Mouse (Mus musculus) CD8-positive naive resting alpha-beta T cell, adult 2 months (primary cell): ENCODE results near the gene Ppard.
A peak's percentile ranks its signal among the peaks of the same experiment; 100 is the strongest.

Source experiments
- DNase-seq, 2 experiments: peaks; one replicate each; pipeline ENCODE4 v3.0.0; 2022; ENCODE audit warnings: low read depth in 2 of 2, low spot score in 2 of 2

Ppard gene

DNA sequence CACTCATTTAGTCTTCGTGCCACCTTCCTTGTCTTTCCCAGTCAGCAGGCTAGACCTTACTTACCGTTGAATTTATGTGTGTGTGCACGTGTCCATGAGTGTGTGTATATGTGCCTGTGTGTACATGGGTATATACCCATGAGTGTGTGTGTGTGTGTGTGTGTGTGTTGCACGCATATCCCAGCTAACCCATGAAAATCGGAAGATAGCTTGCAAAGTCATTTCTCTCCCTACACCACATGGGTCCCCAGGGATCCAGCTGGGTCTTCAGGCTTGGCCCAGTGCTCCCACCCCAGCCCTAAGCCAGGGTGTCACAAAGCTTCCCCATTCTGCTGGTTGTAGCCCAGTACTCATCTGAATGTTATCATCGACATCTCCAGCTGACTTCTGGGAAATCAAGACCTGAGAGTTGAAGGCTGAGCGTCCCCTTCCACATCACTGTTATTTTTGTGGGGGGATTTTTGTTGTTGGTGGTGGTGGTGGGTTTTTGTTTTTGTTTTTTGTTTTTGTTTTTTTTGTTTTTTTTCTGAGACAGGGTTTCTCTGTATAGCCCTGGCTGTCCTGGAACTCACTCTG lies 49.5 kb downstream of the Ppard start:
- DNase-seq = no peak

DNA sequence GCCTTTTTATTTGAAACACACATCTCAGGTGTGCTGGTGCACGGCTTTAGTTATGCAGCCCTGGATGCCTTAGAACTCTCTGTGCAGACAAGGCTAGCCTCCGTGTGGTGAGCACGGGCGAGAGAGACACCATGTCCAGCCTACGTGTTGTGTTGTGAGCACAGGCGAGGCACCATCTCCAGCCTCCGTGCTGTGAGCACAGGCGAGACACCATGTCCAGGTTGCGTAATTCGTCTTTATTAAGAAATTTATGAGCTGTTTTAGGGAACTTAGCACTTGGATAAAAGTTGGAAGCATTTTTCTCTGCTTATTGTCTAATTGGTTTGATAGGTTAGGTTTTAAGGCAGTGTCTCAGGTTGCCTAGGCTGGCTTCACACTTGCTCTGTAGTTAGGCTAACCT lies 50.7 kb downstream of the Ppard start:
- no peak for DNase-seq

DNA sequence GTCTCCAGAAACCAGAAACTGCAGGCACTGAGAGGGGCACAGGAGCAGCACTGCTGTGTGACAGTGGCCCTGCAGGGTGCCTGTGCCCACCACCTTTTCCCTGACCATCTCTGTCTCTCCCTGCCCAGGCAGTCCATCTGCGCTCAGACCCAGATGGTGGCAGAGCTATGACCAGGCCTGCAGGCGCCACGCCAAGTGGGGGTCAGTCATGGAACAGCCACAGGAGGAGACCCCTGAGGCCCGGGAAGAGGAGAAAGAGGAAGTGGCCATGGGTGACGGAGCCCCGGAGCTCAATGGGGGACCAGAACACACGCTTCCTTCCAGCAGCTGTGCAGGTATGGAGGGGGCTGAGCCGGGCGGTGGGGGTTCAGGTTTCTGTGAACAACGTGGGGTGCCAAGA lies 53.6 kb downstream of the Ppard start:
- no peak for DNase-seq

DNA sequence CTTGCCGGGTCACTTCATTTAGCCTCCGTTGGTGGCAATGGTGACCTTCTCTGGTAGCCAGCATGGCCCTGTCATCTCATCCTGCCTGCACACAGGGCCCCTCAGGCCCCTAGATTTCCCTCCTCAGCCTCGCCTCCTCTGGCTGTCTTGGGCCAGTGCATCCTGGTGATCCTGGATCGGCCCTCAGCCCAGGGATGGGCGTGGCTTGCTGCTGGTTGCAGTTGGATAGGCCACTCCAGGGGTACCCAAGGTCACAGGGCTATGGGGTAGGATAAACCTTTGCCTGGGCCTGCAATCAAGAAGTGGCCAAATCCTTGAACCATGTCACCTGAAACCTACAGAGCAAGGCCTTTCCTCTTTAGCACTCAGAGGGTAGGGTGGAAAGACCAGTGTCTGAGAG lies 54.5 kb downstream of the Ppard start:
- no peak for DNase-seq

DNA sequence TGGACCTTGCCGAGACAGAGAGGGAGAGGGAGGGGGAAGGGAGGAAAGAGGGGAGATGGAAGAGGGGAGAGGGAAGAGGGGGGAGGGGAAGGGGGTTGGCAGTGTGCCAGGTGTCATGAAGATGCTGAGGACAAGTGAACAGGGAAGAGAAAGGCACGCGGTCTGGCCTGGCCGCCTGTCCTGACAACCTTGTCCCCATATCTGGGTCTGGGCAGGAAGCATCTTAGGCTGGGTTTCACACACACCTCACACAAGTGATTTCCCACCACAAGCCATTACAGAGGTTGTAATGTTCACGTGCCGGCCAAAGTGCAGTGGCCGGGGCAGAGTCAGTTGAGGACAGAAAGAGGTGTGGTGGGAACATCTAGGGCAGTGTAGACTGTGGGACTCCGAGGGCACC lies 55.1 kb downstream of the Ppard start:
- no peak for DNase-seq

DNA sequence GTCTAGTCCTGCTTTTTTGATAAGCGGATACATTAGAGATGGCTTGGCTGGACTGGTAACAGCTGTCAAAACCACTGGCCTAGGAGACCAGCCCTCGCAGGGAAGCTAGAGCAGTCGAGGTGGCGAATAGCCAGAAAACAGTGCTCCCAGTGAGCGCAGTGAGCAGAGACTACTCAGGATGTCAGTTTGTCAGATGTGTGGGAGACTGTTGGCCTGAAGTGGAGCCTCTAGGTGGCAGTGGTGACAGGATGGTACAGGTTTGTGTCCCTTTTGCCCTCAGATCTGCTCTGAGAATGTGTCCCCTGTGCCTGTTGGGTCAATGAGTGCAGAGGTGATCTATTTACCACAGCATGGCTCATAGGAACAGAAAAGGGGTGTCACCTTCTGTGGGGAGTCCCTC lies 55.5 kb downstream of the Ppard start:
- DNase-seq = peak in 1 of 2 experiments; percentile 21

DNA sequence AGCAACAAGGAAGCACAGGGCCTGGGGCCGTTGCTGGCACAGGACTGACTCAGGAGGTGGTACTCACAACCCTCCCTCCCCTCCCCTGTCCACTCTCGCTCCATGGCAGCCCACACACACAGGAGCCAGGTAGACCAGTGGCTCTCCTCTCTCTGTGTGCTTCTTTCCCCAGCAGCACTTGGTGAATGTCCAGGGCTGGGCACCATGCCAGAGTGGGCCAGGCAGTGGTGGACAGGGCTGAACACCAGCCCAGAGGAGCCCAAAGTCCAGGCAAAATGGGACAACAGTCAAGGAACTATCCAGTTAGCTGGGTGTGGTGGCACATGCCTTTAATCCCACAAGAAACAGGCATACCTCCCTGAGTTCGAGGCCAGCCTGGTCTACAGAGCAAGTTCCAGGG lies 57.8 kb downstream of the Ppard start:
- DNase-seq = no peak

DNA sequence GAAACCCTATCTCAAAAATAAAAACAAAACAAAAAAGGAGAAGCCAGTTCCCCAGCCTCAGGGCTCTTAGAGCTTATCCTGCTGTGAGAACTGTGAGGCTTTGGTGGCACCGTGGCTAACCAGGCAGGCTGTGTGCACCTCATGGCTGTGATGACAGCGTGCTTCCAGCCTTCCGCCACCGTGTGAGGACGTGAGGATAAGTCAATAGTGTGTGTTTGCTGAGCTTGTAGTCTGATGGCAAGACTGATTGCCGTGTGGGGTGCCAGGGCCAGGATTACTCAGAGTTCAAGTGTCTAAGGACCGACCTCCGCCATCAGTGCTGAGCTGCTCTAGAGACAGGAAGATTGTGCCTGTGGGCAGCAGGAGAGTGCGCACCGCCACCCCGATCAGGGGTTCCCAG lies 58.2 kb downstream of the Ppard start:
- no peak for DNase-seq

DNA sequence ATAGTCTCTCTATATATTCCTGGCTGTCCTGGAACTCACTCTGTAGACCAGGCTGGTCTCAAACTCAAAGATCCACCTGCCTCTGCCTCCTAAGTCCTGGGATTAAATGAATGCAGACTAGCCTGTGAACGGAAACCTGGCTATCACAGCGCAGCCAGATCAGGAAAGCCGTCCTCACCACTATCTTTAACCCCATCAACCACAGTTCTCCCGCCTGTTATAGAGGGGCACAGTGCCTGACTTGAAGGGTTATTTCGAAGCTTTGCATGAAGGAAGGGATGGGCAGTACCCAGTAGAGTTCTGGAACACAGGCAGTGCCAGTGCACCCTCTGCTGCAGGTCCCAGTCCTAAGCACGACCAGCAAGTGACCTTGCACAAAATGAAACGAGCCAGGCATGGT lies 58.8 kb downstream of the Ppard start:
- no peak for DNase-seq

DNA sequence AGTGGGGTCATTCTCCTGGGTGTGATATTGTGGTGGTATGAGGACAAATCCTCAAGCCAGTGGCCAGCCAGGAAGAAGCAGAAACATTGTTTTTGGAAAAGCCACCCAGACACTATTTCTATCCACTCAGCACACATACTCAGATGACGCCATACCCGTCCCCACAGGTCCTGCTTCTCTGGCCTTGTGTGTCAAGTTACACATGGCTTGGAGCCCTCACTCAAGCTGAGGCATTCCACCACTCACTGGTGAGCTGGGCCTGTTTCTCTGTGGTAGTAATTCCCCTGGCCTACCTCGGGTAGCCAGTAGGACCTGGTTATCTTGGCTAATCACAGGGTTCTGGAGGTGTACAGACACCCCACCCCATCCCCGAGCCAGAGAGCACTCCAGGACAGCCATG lies 61.2 kb downstream of the Ppard start:
- DNase-seq = no peak

DNA sequence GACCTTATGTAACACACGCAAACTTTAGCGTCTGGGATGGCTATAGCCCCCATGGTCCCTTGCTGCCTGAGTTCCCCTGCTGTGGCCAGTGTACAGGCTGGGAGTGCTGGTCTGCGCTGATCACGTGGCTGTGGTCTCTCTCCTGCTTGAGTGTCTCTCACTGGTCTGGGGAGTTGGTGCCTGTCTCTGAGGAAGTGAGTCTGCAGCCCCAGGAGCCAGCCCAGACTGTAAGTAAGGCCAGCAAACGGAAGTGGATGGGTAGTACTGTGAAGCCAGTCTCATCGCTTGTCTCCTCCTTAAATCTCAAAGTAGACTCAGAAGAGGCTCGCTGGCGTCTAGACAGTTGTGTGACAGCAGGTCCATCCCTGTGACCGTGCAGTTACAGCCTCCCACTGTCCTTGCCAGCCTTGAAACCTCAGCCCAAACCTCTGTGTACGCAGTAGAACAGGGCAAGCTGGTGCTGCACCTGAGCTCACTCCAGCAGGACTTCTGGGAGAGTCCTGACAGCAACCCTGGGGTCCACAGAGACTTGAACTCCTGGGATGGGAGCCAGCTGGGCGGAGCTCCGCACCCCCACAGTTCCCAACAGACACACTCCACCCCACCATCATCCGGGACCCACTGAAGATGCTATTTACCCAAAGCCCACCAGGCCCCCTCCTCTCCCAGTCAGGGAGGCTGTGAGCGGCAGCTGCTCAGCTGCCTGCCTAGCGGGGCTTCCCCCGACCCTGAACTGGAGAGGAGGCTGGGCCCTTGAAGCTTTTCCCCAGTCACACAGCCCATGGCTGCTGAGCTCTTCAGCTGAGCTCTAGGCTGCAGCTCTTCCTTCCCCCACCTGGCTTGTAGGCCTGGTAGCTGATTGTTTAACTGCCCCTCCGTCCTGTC lies 62.2 kb downstream of the Ppard start:
- DNase-seq = no peak

DNA sequence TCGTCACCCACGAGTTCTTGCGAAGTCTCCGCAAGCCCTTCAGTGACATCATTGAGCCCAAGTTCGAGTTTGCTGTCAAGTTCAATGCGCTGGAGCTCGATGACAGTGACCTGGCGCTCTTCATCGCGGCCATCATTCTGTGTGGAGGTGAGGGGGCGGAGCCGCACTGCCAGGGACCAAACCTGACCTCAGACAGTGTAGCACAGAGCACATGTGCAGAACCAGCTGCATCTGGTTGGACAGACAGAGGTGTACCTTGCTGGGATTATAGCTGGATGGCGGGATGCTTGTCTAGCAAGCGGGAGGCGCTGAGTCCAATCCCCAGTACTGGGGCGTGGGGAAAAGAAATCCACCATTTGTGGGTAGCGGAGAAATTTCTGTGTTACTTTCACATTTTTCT lies 66.4 kb downstream of the Ppard start:
- DNase-seq = no peak

DNA sequence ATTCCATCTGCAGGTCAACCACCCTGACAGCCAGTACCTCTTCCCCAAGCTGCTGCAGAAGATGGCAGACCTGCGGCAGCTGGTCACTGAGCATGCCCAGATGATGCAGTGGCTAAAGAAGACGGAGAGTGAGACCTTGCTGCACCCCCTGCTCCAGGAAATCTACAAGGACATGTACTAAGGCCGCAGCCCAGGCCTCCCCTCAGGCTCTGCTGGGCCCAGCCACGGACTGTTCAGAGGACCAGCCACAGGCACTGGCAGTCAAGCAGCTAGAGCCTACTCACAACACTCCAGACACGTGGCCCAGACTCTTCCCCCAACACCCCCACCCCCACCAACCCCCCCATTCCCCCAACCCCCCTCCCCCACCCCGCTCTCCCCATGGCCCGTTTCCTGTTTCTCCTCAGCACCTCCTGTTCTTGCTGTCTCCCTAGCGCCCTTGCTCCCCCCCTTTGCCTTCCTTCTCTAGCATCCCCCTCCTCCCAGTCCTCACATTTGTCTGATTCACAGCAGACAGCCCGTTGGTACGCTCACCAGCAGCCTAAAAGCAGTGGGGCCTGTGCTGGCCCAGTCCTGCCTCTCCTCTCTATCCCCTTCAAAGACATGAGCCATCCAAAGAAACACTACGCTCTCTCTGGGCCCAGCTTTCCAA lies 67.3 kb downstream of the Ppard start:
- no peak for DNase-seq

DNA sequence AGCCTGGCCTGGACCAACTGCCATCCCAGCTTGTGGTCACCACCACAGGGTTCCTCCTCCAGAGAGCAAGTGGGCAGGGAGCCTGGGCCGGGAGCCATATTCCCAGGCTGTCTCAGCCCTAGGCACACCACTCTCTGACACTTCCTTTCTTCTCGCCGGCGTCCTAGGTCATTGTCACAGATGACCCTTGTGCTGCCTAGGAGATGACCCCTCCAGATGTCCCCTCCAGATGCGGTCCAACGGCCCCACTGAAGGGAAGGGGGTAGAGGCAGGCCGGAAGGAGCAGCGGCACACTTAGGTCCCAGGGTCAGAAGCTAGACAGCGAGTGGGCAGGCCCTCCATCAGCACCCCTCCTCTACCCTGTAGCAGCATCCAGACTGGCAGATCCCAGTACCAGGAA lies 67.8 kb downstream of the Ppard start:
- DNase-seq = no peak

DNA sequence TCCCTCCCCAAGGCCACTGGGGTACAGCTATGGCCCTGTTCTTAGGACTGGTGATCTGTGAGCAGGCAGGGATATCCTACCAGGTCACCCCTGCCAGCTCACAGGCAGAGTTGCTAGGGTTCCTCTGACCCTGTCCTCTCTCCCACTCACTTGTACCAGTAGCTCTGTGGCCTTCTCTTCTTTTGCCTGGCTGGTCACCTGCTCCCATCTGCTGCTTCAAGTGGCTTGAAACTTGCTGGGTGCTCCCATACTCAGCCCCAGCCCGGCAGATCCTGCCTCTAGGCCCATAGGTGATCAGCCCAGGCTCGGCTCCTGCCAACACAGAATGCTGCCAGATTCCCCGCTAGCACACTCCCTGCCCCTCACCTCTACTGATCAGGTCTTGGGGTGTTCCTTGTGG lies 68.3 kb downstream of the Ppard start:
- DNase-seq = no peak

DNA sequence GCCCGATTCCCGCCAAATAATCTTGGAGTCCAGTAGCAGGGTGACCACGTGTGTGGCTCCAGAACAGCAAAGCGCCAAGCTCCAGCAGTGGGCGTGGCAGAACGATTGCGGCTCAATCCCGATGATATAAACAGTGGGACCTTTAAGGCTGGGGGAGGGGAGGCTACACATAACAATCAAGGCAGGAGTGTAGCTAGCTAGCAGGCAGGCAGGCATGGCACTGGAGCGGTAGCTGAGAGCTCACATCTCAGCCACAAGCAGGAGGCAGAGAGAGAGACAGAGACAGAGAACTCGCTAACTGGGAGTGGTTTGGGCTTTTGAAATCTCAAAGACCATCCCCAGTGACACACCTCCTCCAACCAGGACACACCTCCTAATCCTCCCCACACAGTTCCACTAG lies 72.7 kb downstream of the Ppard start:
- no peak for DNase-seq

DNA sequence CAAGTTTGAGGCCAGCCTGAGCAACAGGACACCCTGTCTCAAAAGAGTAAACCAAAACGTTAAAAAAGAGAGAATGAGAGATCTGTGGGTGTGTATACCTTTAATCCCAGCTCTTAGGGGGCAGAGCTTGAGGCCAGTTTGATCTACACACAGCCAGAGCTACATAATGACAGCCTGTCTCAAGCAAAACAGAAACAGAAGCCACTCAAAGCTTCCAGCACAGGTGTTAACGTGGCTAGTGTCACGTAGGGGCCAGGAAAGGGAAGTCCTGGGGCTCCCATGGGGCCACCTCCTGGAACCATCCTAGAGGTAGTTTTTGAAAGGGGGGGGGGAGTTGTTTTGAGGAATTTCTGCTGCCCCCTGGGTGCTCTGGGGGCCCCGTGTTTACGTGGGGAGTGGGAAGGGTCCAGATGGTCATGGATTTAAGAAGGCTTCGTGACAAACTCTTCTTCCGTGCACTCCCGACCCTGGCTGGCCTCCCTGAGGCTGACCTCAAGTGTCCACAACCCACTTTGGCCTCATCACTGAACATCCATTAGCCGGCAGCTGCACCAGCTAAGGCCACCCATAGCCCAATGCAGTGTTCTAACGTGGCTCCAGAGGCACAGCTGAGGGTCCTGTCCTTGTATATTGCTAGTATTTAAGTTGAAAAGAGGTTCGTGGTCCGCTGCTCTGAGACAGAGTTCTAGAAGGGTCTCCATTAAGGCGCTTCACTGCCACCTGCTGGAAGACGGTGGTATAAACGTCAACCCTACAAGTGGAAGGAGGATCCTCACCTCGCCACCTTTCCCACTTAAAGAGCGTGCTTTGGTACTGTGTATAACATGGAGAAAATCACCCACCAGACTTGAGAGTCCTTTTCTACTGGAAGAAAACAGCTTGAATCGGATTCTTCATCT lies 76.0 kb downstream of the Ppard start:
- peak; percentile 81 to 89 for DNase-seq

DNA sequence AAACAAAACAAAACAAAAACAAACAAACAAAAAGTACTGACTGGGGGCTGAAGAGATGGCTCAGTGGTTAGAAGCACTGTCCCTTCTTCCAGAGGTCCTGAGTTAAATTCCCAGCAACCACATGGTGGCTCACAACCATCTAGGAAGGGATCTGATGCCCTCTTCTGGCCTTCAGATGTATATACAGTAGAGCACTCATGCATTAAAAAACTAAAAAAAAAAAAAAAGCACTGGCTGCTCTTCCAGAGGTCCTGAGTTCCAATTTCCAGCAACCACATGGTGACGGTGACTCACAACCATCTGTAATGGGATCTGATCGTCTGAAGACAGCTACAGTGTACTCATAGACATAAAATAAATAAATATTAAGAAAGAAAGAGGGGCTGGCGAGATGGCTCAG lies 78.3 kb downstream of the Ppard start:
- DNase-seq = no peak

DNA sequence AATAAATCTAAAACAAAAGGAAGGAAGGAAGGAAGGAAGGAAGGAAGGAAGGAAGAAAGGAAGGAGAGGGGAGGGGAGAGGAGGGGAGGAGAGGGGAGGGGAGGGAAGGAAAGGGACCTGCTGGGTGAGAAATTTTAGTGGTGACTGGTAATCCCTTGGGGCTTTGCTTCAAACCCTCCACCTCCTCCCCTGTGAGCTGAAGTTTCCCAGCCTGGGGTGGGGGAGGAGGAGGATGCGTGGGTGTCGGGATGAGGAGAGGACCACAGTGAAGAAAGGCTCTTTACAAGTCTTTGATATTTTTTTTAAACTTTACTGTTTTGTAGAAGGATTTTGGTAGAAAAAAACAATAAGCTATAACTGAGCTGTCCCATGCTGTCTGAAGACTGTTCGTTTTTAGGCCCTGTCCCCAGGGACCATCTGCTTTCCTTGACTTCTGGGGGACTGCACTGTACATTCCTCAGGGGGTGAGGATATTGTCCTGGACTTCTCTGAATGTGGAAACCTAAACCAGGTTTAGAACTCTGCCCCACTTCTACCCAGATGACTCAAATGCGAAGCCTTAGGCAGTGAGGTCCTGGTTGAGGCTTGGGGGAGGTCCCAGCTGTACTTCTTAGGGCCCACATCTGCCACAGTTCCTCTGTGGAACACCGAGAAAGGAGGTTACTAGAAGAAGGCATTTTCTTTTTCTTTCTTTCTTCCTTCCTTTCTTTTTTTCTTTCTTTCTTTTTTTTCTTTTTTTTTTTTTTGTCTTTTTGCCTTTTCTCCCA lies 79.0 kb downstream of the Ppard start:
- no peak for DNase-seq
